Mouse (Mus musculus) kidney, adult 2 months (tissue): ENCODE data around the gene Nolc1. TPM values are rescaled to one million over a fixed set of nuclear protein-coding genes. Genes with fewer than 3 reads are reported as not detected.

Experiments used
- DNase-seq: peaks from one replicate; pipeline ENCODE4 v3.0.0; 2021
- H3K27ac ChIP-seq: fragments of 200-500 bp; 2 replicates; pipeline ENCODE4 v1.5.1; 2012; ENCODE audit warnings: low read depth, low read length, control low read depth, inconsistent platforms; ENCODE audit not compliant: insufficient read depth
- H3K27me3 ChIP-seq: fragments of 200-500 bp; replicated peaks from 2 replicates; pipeline ENCODE4 v1.6.1; 2012; ENCODE audit warnings: mild to moderate bottlenecking, moderate library complexity, low read length, inconsistent platforms; ENCODE audit not compliant: control insufficient read depth, insufficient read depth
- H3K36me3 ChIP-seq: fragments of 200-500 bp; 2 replicates; pipeline ENCODE4 v1.6.1; 2012; ENCODE audit warnings: mild to moderate bottlenecking, moderate library complexity, low read length, inconsistent platforms; ENCODE audit not compliant: control insufficient read depth, insufficient read depth
- H3K4me1 ChIP-seq: fragments of 200-500 bp; 2 replicates; pipeline ENCODE4 v1.6.1; 2011; ENCODE audit warnings: low read length; ENCODE audit not compliant: control insufficient read depth, insufficient read depth
- H3K4me3 ChIP-seq: fragments of 200-500 bp; 2 replicates; pipeline ENCODE4 v1.5.1; 2011; ENCODE audit warnings: mild to moderate bottlenecking, low read depth, low read length, control low read depth; ENCODE audit not compliant: insufficient read depth
- CTCF ChIP-seq: fragments of 200-500 bp; conservative IDR thresholded peaks from 2 replicates; pipeline ENCODE4 v1.5.1; 2011; ENCODE audit warnings: low read depth, mild to moderate bottlenecking, control low read depth, low read length, moderate library complexity, mixed read lengths; ENCODE audit not compliant: insufficient read depth, insufficient read length
- POLR2A ChIP-seq: fragments of 200-500 bp; IDR thresholded peaks from one replicate; pipeline ENCODE4 v1.6.1; 2011; ENCODE audit warnings: low read depth, low read length, control low read depth
- WGBS: fragments of 180-500 bp; shearing (Covaris S2); methylation state at CpG from one replicate; pipeline ENCODE4 v1.1.7; 2018; 5-methylcytosine and 5-hydroxymethylcytosine counted together
- polyA plus RNA-seq: library from polyadenylated mRNA; depleted of rRNA; stranded (reverse); fragments of >200 nt; gene quantifications from 2 replicates; pipeline ENCODE4 v1.2.3, GENCODE M21; 2012

Nolc1 gene
- polyA plus RNA-seq, 1 experiment = 10.0 TPM

DNA sequence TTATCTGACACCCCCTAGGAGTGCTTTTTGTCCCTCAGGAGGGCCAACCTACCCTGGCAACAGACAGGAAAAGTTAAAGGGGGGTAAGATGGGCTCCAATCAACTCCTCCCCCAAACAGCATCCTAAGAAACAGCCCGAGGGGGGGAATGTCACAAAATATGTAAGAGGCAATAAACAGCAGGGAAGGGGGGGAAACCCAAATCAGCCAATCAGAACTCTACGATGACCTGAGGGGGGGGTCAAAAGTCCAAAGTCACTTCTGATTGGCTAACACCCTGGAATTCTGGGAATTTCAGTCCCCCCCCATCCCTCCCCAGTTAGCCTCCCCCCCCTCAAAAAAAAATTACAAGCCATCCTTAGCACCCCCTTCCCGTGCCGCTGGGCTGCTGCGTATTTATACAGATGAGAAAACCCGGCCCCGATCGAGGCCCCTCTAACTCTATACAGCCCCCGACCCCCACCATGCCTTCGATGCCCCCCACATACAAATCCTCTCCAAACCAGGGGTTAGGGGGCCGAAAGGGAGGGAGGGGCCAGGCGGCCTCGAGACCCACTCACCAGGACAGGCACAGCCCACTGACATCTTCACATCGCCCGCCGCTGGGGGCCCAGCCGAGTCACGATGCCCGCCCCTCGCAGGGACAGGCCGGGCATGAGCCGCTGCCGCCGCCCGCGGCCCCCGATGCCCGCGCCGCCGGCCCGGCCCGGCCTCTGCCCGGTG is 31.2 kb upstream of the Nolc1 start, which contains the start of gene Pprc1:
Gene Pprc1, plus strand, starts transcription at position 616 of the 722 bp plus-strand sequence.
- no peaks in the 10 kb centered on the region for H3K27me3 ChIP-seq
- H3K4me1 ChIP-seq = peaks cover 36% of the 10 kb centered on the region
- no peaks in the 10 kb centered on the region for H3K36me3 ChIP-seq
- peak within 1 kb of the TSS; percentile 96 for H3K27ac ChIP-seq
- WGBS = 1% methylated on average over 34 of the region's 34 CpGs
- DNase-seq = peak; percentile 77
- peak within 1 kb of the TSS; percentile 68 for H3K4me3 ChIP-seq
- TF ChIP-seq POLR2A (no peak), CTCF (no peak)

GRCm38 (mm10) chr19:46044993-46045695 is 30.5 kb upstream of the Nolc1 start, which contains the start of gene Ldb1:
Gene Ldb1, minus strand, starts transcription at chr19:46045214.
- WGBS = under 1% methylated on average over 84 of the region's 84 CpGs
- TF ChIP-seq CTCF = no peak
- no peak for TF ChIP-seq POLR2A
- Histone ChIP-seq H3K4me3 (peak within 1 kb of the TSS; percentile 68), H3K4me1 (peaks cover 31% of the 10 kb centered on the region), H3K27me3 (no peaks in the 10 kb centered on the region), H3K36me3 (no peaks in the 10 kb centered on the region), H3K27ac (peak within 1 kb of the TSS; percentile 96)
- DNase-seq = peak; percentile 95

DNA sequence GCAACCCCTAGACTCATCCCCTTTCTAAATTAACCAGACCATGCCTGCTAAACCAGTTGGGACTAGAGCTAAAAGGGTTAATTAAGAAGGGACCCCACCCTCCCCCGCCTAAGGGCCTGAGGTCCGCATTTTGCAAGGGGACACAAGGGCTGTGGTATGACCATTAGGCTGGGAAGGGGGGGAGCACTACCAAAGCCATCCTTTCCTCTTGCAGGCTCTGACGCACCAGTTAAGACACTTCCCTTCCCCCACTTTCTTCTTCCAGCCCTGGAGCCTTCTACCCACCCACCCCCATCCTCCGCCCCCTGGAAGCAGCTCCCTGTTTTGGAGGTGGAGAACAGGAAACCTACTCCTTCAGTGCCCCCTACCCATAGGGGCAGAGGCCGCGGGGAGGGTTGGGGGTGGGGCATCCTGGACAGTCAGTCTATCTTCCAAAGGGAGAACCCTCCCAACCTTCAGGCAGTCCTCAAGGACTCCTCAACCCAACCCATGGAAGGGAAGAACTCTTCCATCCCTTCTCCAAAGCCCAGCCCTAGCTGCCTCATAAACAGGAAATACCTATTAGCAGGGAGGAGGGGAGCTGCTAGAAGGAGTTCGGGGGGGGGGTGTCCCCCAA is 29.9 kb upstream of the Nolc1 start:
- Histone ChIP-seq H3K27me3 (no peaks in the 10 kb centered on the region), H3K4me3 (peak overlapping the region; percentile 68), H3K36me3 (no peaks in the 10 kb centered on the region), H3K4me1 (peaks cover 27% of the 10 kb centered on the region), H3K27ac (peak overlapping the region; percentile 96)
- 1% methylated on average over 7 of the region's 7 CpGs for WGBS
- TF ChIP-seq CTCF (no peak), POLR2A (no peak)
- peak; percentile 79 for DNase-seq

GRCm38 (mm10) chr19:46046621-46047025 is 29.0 kb upstream of the Nolc1 start:
- peak; percentile 29 for DNase-seq
- H3K4me3 ChIP-seq = no peak overlapping the region
- TF ChIP-seq POLR2A = no peak
- no peak for TF ChIP-seq CTCF
- peak overlapping the region; percentile 89 for H3K27ac ChIP-seq
- H3K36me3 ChIP-seq = no peaks in the 10 kb centered on the region
- peaks cover 23% of the 10 kb centered on the region for H3K4me1 ChIP-seq
- WGBS = 4% methylated on average over 10 of the region's 10 CpGs
- no peaks in the 10 kb centered on the region for H3K27me3 ChIP-seq

DNA sequence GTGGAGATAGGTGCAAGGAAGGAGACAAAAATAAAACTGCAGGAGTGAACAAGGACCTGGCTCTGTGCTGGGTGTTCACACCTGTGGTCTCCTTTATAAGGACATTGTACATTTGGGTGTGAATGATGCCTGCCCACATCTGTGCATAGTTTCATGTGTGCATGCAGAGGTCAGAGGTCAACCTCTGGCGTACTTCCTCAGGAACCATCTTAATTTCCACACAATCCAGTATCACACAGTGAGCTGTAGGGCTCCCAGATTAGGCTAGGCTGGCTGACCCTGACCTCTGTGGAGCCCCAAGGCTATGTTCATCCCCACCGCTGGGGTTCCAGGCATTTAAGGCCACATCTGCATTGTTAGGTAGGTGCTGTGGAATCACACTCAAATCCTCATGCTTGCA is 28.2 kb upstream of the Nolc1 start:
- no peak overlapping the region for H3K4me3 ChIP-seq
- no peak for DNase-seq
- 76% methylated on average over 2 of the region's 2 CpGs for WGBS
- H3K27ac ChIP-seq = no peak overlapping the region; the same call in 1 of the 2 replicates
- TF ChIP-seq CTCF (no peak), POLR2A (no peak)
- peaks cover 18% of the 10 kb centered on the region for H3K4me1 ChIP-seq
- no peaks in the 10 kb centered on the region for H3K36me3 ChIP-seq
- no peaks in the 10 kb centered on the region for H3K27me3 ChIP-seq

- no peaks in the 10 kb centered on the region for H3K27me3 ChIP-seq
- WGBS = 63% methylated on average over 4 of the region's 4 CpGs
- peaks cover 1% of the 10 kb centered on the region; the same call in 1 of the 2 replicates for H3K4me1 ChIP-seq
- TF ChIP-seq POLR2A (no peak), CTCF (no peak)
- no peaks in the 10 kb centered on the region for H3K36me3 ChIP-seq
- no peak overlapping the region for H3K4me3 ChIP-seq
- H3K27ac ChIP-seq = no peak overlapping the region
- no peak for DNase-seq
Observed at GRCm38 (mm10) chr19:46049129-46049528, 26.5 kb upstream of the Nolc1 start.

- whole genome bisulfite sequencing = 70% methylated on average over 2 of the region's 2 CpGs
Observed at GRCm38 (mm10) chr19:46050462-46050861, 25.2 kb upstream of the Nolc1 start.

More at GRCm38 (mm10) chr19:46050462-46050861, 25.2 kb upstream of the Nolc1 start:
- Histone ChIP-seq H3K27me3 (no peaks in the 10 kb centered on the region), H3K4me1 (no peaks in the 10 kb centered on the region), H3K36me3 (no peaks in the 10 kb centered on the region), H3K27ac (no peak overlapping the region), H3K4me3 (no peak overlapping the region)
- no peak for DNase-seq
- TF ChIP-seq CTCF (no peak), POLR2A (no peak)
